Mouse (Mus musculus) frontal cortex, postnatal 14 days (tissue): ENCODE results near the gene Ano4.

Source experiments
- DNase-seq, 2 experiments: peaks; one replicate each; pipeline ENCODE4 v3.0.0; 2022; ENCODE audit warnings: low spot score in 2 of 2

The Ano4 gene

GRCm38 (mm10) chr10:88949649-88950296, 394.8 kb downstream of the Ano4 start:
- no peak for DNase-seq
